Mouse (Mus musculus): Measurements from ENCODE around the gene Cbx6.

DNA sequence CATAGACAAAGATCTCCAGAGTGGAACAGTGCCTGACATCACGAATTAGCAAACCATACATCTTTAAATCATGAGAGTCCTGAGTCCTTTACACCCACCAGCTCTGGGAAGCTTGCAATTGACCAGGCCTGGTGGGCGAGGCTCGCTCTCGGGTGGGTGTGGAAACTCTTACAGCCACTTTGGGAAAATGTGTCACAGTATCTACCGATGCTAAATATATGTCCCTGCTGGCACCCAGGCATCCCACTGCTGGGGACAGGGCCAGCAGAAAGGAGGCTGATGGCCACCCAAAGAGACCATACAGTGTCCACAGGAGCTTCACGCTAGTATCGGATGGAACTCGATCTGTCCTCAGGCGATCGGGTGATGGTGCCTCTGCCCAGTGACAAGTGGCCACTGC lies 35.9 kb downstream of the Cbx6 start:
- TF ChIP-seq POLR2A (IDR thresholded peaks at IDR 0.05; ENCODE audit: extremely low read depth, insufficient read depth, low read length) (0 out of 2 replicates have a peak, but pooled peaks have one; percentile 21), CTCF (IDR thresholded peaks at IDR 0.05; ENCODE audit: extremely low read depth, insufficient read depth, low read length) (no peak)
